Mouse (Mus musculus) hindbrain, embryonic 10.5 days (tissue): Measurements from ENCODE around the gene Lyst. TPM values are rescaled to one million over a fixed set of nuclear protein-coding genes. Genes with fewer than 3 reads are reported as not detected.
"Not testable (repeated sequence)": the region's sequence is repeated elsewhere in the genome, so short reads cannot be mapped to it uniquely, and the experiment has no call there.

Experiments
- DNase-seq: peaks from one replicate; pipeline ENCODE4 v3.0.0-alpha.2; 2017; ENCODE audit warnings: low spot score
- H3K27ac ChIP-seq: fragments of 300-500 bp; sonication (generic); 2 replicates; pipeline ENCODE4 v1.5.1; 2016; ENCODE audit warnings: mild to moderate bottlenecking, moderate library complexity
- H3K27me3 ChIP-seq: fragments of 300-500 bp; sonication (generic); 2 replicates; pipeline ENCODE4 v1.6.1; 2016; ENCODE audit warnings: mild to moderate bottlenecking; ENCODE audit not compliant: poor library complexity, insufficient read depth, severe bottlenecking
- H3K36me3 ChIP-seq: fragments of 300-500 bp; sonication (generic); 2 replicates; pipeline ENCODE4 v1.6.1; 2016; ENCODE audit warnings: mild to moderate bottlenecking, moderate library complexity
- H3K4me1 ChIP-seq: fragments of 300-500 bp; sonication (generic); replicated peaks from 2 replicates; pipeline ENCODE4 v1.6.1; 2016; ENCODE audit warnings: mild to moderate bottlenecking
- H3K4me3 ChIP-seq: fragments of 300-500 bp; sonication (generic); 2 replicates; pipeline ENCODE4 v1.5.1; 2016; ENCODE audit warnings: mild to moderate bottlenecking, moderate library complexity
- H3K9me3 ChIP-seq: fragments of 300-500 bp; sonication (generic); 2 replicates; pipeline ENCODE4 v1.6.1; 2016; ENCODE audit warnings: mild to moderate bottlenecking, moderate library complexity
- WGBS: fragments of 180-500 bp; shearing (Covaris S2); methylation state at CpG from one replicate; pipeline ENCODE4 v1.1.7; 2016; 5-methylcytosine and 5-hydroxymethylcytosine counted together
- polyA plus RNA-seq: library from polyadenylated mRNA; unstranded; fragments of >200 nt; fragmentation: Nextera tagmentation; extraction: Ambion mirVana; gene quantifications from 2 replicates; pipeline ENCODE4 v1.2.1, GENCODE M21; 2016

Lyst gene
- polyA plus RNA-seq, 1 experiment from 2014 or later = 3.3 TPM

DNA sequence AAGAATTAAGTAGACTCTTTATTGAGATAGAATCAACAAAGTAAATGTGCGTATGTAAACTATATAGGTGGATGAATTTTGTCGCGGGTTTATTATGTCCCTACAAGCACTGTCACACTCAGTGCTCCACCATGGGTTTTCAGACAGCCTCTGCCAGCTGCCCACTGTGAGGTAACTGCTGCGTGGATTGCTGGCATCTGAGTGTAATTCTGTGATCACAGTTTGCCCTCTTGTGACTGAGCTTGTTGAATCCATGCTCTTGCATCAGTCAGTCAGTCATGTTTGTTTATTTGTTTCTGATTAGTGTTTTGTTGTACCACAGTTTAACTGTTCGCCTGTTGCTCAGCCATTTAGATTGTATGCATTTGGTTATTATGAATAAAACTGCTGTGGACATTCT is 31.3 kb downstream of the Lyst start:
- peaks cover 9% of the 10 kb centered on the region for H3K36me3 ChIP-seq
- H3K4me3 ChIP-seq = no peak overlapping the region
- DNase-seq = no peak
- no peaks in the 10 kb centered on the region for H3K9me3 ChIP-seq
- no peak overlapping the region for H3K27ac ChIP-seq
- WGBS = 86% methylated on average over 5 of the region's 5 CpGs
- no peaks in the 10 kb centered on the region for H3K27me3 ChIP-seq
- no peaks in the 10 kb centered on the region for H3K4me1 ChIP-seq

DNA sequence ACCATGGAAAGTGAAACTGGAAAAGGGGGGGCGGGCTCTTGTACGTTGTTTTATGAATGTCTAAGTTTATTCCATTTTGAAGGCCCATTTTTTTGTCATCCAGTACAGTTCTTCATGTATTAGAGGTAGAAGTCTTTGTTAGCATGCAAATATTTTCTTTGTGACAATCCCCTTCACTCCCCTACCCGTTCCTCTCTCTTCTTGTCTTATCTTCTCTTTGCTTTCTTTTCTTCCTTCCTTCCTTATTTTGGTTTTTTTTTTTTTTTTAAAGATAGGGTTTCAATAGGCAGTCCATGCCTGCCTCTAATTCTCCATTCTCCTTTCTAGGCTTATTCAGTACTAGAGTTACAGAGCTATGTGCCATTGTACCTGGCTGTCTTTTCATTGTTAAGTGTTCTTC is 32.4 kb downstream of the Lyst start:
- Histone ChIP-seq H3K4me3 (no peak overlapping the region), H3K4me1 (no peaks in the 10 kb centered on the region), H3K27me3 (no peaks in the 10 kb centered on the region), H3K27ac (no peak overlapping the region), H3K9me3 (no peaks in the 10 kb centered on the region), H3K36me3 (peaks cover 3% of the 10 kb centered on the region; the same call in 1 of the 2 replicates)
- no peak for DNase-seq
- 90% methylated on average over 3 of the region's 3 CpGs for WGBS

DNA sequence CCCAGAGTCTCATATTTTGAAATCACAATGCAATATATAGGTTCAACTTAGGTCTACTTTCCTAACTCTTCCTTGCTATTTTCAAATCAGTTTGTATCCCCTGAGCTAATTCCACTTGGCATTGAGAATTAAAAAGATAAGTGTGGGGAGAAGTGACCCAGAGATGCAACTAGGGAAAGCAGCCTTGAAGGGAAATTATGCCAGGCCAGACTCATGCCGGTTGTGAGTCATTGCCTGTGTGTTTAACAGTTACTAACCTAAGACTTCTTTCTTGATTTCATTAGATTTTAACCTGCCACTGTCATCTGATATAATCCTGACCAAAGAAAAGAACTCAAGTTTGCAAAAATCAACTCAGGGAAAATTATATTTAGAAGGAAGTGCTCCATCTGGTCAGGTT is 43.5 kb downstream of the Lyst start:
- no peaks in the 10 kb centered on the region for H3K36me3 ChIP-seq
- no peaks in the 10 kb centered on the region for H3K9me3 ChIP-seq
- H3K4me3 ChIP-seq = no peak overlapping the region
- peaks cover 4% of the 10 kb centered on the region; the same call in 1 of the 2 replicates for H3K4me1 ChIP-seq
- no peak overlapping the region for H3K27ac ChIP-seq
- 91% methylated on average over 1 of the region's 1 CpGs for WGBS
- DNase-seq = no peak
- H3K27me3 ChIP-seq = no peaks in the 10 kb centered on the region

DNA sequence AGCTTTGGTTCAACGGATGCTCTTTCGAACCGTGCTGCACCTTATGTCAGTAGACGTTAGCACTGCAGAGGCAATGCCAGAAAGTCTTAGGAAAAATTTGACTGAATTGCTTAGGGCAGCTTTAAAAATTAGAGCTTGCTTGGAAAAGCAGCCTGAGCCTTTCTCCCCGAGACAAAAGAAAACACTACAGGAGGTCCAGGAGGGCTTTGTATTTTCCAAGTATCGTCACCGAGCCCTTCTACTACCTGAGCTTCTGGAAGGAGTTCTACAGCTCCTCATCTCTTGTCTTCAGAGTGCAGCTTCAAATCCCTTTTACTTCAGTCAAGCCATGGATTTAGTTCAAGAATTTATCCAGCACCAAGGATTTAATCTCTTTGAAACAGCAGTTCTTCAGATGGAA is 44.5 kb downstream of the Lyst start:
- 46% methylated on average over 7 of the region's 7 CpGs for WGBS
- no peaks in the 10 kb centered on the region for H3K27me3 ChIP-seq
- no peak for DNase-seq
- H3K4me3 ChIP-seq = no peak overlapping the region
- H3K36me3 ChIP-seq = no peaks in the 10 kb centered on the region
- H3K4me1 ChIP-seq = peaks cover 5% of the 10 kb centered on the region; the same call in 1 of the 2 replicates
- no peaks in the 10 kb centered on the region for H3K9me3 ChIP-seq
- no peak overlapping the region for H3K27ac ChIP-seq

- no peak for DNase-seq
- H3K27ac ChIP-seq = no peak overlapping the region
- WGBS = 64% methylated on average over 12 of the region's 12 CpGs
- no peaks in the 10 kb centered on the region for H3K9me3 ChIP-seq
- no peaks in the 10 kb centered on the region for H3K36me3 ChIP-seq
- no peaks in the 10 kb centered on the region for H3K27me3 ChIP-seq
- H3K4me1 ChIP-seq = peaks cover 5% of the 10 kb centered on the region; the same call in 1 of the 2 replicates
- H3K4me3 ChIP-seq = no peak overlapping the region
Observed at GRCm38 (mm10) chr13:13635224-13635623, 45.0 kb downstream of the Lyst start.

DNA sequence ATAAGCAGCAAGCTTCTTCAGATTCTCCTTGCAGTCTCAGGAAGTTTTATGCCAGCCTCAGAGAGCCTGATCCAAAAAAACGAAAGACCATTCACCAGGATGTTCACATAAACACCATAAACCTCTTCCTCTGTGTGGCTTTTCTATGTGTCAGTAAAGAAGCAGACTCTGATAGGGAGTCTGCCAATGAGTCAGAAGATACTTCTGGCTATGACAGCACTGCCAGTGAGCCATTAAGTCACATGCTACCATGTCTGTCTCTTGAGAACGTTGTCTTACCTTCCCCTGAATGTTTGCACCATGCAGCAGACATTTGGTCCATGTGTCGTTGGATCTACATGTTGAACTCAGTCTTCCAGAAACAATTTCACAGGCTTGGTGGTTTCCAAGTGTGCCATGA is 47.4 kb downstream of the Lyst start:
- no peaks in the 10 kb centered on the region for H3K36me3 ChIP-seq

DNA sequence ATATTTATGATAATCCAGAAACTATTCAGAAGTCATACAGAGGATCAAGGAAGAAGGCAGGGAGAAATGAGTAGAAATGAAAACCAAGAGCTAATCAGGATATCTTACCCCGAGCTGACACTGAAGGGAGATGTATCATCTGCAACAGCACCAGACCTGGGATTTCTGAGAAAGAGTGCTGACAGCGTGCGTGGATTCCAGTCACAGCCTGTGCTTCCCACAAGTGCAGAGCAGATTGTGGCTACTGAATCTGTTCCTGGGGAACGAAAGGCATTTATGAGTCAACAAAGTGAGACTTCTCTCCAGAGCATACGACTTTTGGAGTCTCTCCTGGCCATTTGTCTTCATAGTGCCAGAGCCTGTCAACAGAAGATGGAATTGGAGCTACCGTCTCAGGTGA is 47.8 kb downstream of the Lyst start:
- no peak overlapping the region for H3K27ac ChIP-seq
- H3K9me3 ChIP-seq = no peaks in the 10 kb centered on the region
- peaks cover 5% of the 10 kb centered on the region; the same call in 1 of the 2 replicates for H3K4me1 ChIP-seq
- H3K4me3 ChIP-seq = no peak overlapping the region
- no peaks in the 10 kb centered on the region for H3K27me3 ChIP-seq
- no peak for DNase-seq
- no peaks in the 10 kb centered on the region for H3K36me3 ChIP-seq
- 89% methylated on average over 6 of the region's 6 CpGs for WGBS

More for the DNA sequence above, 47.4 kb downstream of the Lyst start:
- Histone ChIP-seq H3K27ac (no peak overlapping the region), H3K4me1 (peaks cover 5% of the 10 kb centered on the region; the same call in 1 of the 2 replicates), H3K9me3 (no peaks in the 10 kb centered on the region), H3K4me3 (no peak overlapping the region), H3K27me3 (no peaks in the 10 kb centered on the region)
- 85% methylated on average over 3 of the region's 3 CpGs for WGBS
- DNase-seq = no peak

DNA sequence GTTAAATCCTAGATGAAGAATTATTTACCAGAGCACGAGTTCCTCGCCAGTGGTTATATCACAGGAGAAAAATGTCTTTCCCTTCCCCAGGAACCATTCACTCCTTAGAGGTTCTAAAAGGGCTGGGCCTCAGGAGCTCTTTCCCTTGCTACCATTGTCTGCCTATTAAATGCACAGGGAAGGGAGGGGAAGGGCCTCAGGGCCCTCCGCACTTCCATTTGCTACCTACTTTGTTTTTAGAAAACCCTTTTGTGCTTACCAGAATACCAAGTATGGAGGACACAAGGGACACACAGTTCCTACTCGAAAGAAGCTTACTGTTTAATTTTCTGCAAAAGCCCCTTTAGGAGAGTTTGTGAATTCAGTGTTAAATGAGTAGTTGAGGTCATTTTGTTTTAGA is 48.5 kb downstream of the Lyst start:
- H3K27me3 ChIP-seq = no peaks in the 10 kb centered on the region
- H3K9me3 ChIP-seq = no peaks in the 10 kb centered on the region
- no peak for DNase-seq
- peaks cover 5% of the 10 kb centered on the region; the same call in 1 of the 2 replicates for H3K4me1 ChIP-seq
- 48% methylated on average over 4 of the region's 4 CpGs for WGBS
- H3K4me3 ChIP-seq = no peak overlapping the region
- no peaks in the 10 kb centered on the region for H3K36me3 ChIP-seq
- no peak overlapping the region for H3K27ac ChIP-seq

GRCm38 (mm10) chr13:13647296-13647695 is 57.1 kb downstream of the Lyst start:
- Histone ChIP-seq H3K9me3 (no peaks in the 10 kb centered on the region), H3K27me3 (no peaks in the 10 kb centered on the region), H3K27ac (no peak overlapping the region), H3K4me1 (no peaks in the 10 kb centered on the region), H3K4me3 (no peak overlapping the region), H3K36me3 (no peaks in the 10 kb centered on the region)
- WGBS = 57% methylated on average over 3 of the region's 3 CpGs
- DNase-seq = no peak

- WGBS = 89% methylated on average over 3 of the region's 3 CpGs
Observed at GRCm38 (mm10) chr13:13655453-13655852, 65.3 kb downstream of the Lyst start.

GRCm38 (mm10) chr13:13666103-13666502 is 75.9 kb downstream of the Lyst start:
- H3K4me1 ChIP-seq, H3K9me3 ChIP-seq, DNase-seq, H3K27me3 ChIP-seq, H3K27ac ChIP-seq, H3K36me3 ChIP-seq, H3K4me3 ChIP-seq: not testable (repeated sequence)
- 84% methylated on average over 2 of the region's 2 CpGs for WGBS

More at GRCm38 (mm10) chr13:13655453-13655852, 65.3 kb downstream of the Lyst start:
- Histone ChIP-seq H3K9me3 (no peaks in the 10 kb centered on the region), H3K27ac (no peak overlapping the region), H3K4me3 (no peak overlapping the region), H3K36me3 (0 out of 2 replicates have a peak, but pooled peaks cover 4% of the 10 kb centered on the region), H3K27me3 (no peaks in the 10 kb centered on the region), H3K4me1 (no peaks in the 10 kb centered on the region)
- DNase-seq = no peak

DNA sequence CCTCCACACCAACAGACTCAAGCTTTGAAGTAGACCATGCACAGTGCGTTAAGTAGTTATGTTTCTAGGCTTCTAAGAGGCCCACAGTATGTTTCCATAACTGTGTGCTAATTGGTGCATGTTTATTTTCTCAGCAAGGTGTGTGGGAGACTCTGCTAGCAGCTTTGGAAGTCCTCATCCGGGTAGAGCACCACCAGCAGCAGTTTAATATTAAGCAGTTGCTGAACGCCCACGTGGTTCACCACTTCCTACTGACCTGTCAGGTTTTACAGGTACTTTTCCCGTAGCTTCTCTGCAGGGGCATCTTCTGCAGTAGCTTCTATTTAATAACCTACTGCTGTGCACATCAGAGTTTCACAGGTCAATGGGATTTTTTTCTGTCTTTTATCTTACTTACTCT is 80.5 kb downstream of the Lyst start:
- Histone ChIP-seq H3K36me3 (0 out of 2 replicates have a peak, but pooled peaks cover 8% of the 10 kb centered on the region), H3K4me3 (no peak overlapping the region), H3K27ac (no peak overlapping the region), H3K27me3 (no peaks in the 10 kb centered on the region), H3K9me3 (no peaks in the 10 kb centered on the region), H3K4me1 (no peaks in the 10 kb centered on the region)
- DNase-seq = no peak
- 58% methylated on average over 5 of the region's 5 CpGs for WGBS

DNA sequence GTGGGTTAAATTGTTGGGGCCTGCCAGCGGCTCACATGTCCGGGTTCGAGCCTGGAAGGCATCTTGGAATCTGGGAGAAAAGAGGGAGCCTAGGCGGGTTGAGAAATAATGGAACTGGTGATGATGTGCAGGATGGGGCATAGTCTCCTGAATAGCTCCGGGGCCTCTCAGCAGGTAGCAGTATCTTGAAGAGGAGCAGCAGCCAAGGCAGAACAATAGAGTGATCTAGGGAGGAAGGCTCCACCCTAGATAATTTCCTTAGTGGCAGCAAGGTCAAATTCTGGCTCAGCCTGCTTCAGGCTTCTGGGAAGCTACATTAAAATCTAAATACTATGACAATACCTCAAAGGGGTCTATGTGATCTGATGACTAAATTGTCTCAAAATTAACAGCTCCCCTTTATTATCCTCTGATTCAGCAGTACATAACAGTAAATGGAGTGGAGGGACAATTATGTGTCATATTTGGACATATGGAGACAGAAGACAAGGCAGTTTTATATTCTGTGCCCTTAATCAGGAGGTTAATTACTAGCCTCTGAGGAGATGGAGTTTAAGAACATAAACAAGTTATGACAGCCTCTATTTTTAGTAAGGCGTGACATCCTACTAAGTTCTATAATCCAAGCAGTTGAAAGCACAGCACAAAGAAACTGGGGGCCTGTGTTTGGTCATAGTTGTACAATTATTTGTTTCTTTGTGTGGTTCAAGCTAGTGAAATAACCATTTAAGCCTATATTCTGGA is 81.6 kb downstream of the Lyst start:
- Histone ChIP-seq H3K27me3 (no peaks in the 10 kb centered on the region), H3K27ac (no peak overlapping the region), H3K4me3 (no peak overlapping the region), H3K4me1 (no peaks in the 10 kb centered on the region), H3K9me3 (no peaks in the 10 kb centered on the region), H3K36me3 (0 out of 2 replicates have a peak, but pooled peaks cover 8% of the 10 kb centered on the region)
- WGBS = 59% methylated on average over 6 of the region's 6 CpGs
- no peak for DNase-seq
